Mouse (Mus musculus) cerebellum, postnatal 14 days (tissue): ENCODE results near the gene Gpr137.
A peak's percentile ranks its signal among the peaks of the same experiment; 100 is the strongest.

ENCODE experiments used
- DNase-seq, 2 experiments: peaks; one replicate each; pipeline ENCODE4 v3.0.0; 2021; ENCODE audit warnings: mixed read lengths in 2 of 2

Gene Gpr137

GRCm38 (mm10) chr19:6972247-6972917 lies 30.1 kb upstream of the Gpr137 start:
- no peak for DNase-seq

- DNase-seq: no peak
Measured at GRCm38 (mm10) chr19:6971644-6972043, 29.4 kb upstream of the Gpr137 start.

GRCm38 (mm10) chr19:6970460-6971085 lies 28.3 kb upstream of the Gpr137 start:
- no peak for DNase-seq

- peak; percentile 35 to 57 for DNase-seq
Measured at GRCm38 (mm10) chr19:6969665-6970381, 27.5 kb upstream of the Gpr137 start.

GRCm38 (mm10) chr19:6969291-6969664 lies 27.0 kb upstream of the Gpr137 start:
- no peak for DNase-seq

- DNase-seq: no peak
Measured at GRCm38 (mm10) chr19:6968491-6969271, 26.4 kb upstream of the Gpr137 start.

- no peak for DNase-seq
Measured at GRCm38 (mm10) chr19:6956461-6956860, 14.2 kb upstream of the Gpr137 start.

GRCm38 (mm10) chr19:6955424-6955823 lies 13.1 kb upstream of the Gpr137 start:
- no peak for DNase-seq

GRCm38 (mm10) chr19:6954046-6954445 lies 11.8 kb upstream of the Gpr137 start:
- DNase-seq: peak in 1 of 2 experiments; percentile 66

- DNase-seq: no peak
Measured at GRCm38 (mm10) chr19:6952712-6953037, 10.4 kb upstream of the Gpr137 start.

GRCm38 (mm10) chr19:6951994-6952711 lies 9.9 kb upstream of the Gpr137 start:
- DNase-seq: peak; percentile 77 to 79

- DNase-seq: peak; percentile 91 to 93
Measured at GRCm38 (mm10) chr19:6951381-6951968, 9.2 kb upstream of the Gpr137 start.

GRCm38 (mm10) chr19:6950613-6951153 lies 8.4 kb upstream of the Gpr137 start:
- peak; percentile 59 to 72 for DNase-seq

GRCm38 (mm10) chr19:6949951-6950350 lies 7.7 kb upstream of the Gpr137 start:
- no peak for DNase-seq

GRCm38 (mm10) chr19:6949532-6949931 lies 7.3 kb upstream of the Gpr137 start:
- no peak for DNase-seq

GRCm38 (mm10) chr19:6948186-6948585 lies 5.9 kb upstream of the Gpr137 start:
- peak; percentile 90 to 93 for DNase-seq

GRCm38 (mm10) chr19:6947742-6948141 lies 5.5 kb upstream of the Gpr137 start:
- DNase-seq: no peak

- DNase-seq: no peak
Measured at GRCm38 (mm10) chr19:6943709-6944108, 1.4 kb upstream of the Gpr137 start.

- peak in 1 of 2 experiments; percentile 32 for DNase-seq
Measured at GRCm38 (mm10) chr19:6942764-6943163, 484 bp upstream of the Gpr137 start.

GRCm38 (mm10) chr19:6941372-6942248 lies 670 bp downstream of the Gpr137 start, which contains the start of gene Bad:
Gene Bad (plus strand): TSS chr19:6941861.
- peak; percentile 97 to 98 for DNase-seq
